Mouse (Mus musculus) lung, postnatal 0 days (tissue): ENCODE data around the gene Brd3os.

Experiments
- CTCF ChIP-seq: IDR thresholded peaks from 2 replicates; pipeline ENCODE4 v1.5.1; 2016; ENCODE audit warnings: antibody characterized with exemption, mild to moderate bottlenecking
- EP300 ChIP-seq: IDR thresholded peaks from 2 replicates; pipeline ENCODE4 v1.6.1; 2016; ENCODE audit warnings: antibody characterized with exemption, mild to moderate bottlenecking, control low read depth

- TF ChIP-seq CTCF (no peak), EP300 (no peak)
Measured at GRCm38 (mm10) chr2:27417648-27418153, 24.4 kb upstream of the Brd3os start.
